Mouse (Mus musculus) embryonic fibroblast, embryonic 13.5 days (primary cell): ENCODE data around the gene Specc1.

Source experiments
- CTCF ChIP-seq: IDR thresholded peaks from 2 replicates; pipeline ENCODE4 v1.5.1; 2011; ENCODE audit warnings: mild to moderate bottlenecking, control low read depth, low read length, moderate library complexity, borderline replicate concordance; ENCODE audit not compliant: insufficient read depth
- POLR2A ChIP-seq: IDR thresholded peaks from 2 replicates; pipeline ENCODE4 v1.6.1; 2011; ENCODE audit warnings: low read depth, mild to moderate bottlenecking, control low read depth, low read length, moderate library complexity

DNA sequence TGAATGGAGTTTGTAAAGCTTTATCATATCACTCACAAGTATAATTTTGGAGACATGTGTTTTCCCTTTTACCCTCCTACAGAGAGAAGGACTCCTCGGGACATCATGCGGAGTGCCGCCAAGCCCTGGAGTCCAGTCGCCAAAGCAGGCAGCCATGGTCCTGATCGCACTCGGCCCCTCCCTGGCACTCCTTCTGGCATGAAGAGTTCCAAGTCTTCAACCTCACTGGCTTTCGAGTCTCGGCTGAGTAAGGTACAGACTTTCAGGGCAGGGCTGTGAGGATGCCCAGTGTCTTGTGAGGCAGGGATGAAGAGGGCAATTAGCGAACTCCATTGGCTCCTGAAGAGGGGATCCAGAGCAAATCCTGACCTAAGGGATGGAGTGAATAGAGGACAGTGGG, 72.6 kb downstream of the Specc1 start:
- no peak for TF ChIP-seq POLR2A
- no peak for TF ChIP-seq CTCF
